Mouse (Mus musculus) kidney, adult 18-20 months (tissue): Measurements from ENCODE around the gene Spsb3.

Experiments
- DNase-seq: peaks from one replicate; pipeline ENCODE4 v3.0.0; 2021

Gene Spsb3

DNA sequence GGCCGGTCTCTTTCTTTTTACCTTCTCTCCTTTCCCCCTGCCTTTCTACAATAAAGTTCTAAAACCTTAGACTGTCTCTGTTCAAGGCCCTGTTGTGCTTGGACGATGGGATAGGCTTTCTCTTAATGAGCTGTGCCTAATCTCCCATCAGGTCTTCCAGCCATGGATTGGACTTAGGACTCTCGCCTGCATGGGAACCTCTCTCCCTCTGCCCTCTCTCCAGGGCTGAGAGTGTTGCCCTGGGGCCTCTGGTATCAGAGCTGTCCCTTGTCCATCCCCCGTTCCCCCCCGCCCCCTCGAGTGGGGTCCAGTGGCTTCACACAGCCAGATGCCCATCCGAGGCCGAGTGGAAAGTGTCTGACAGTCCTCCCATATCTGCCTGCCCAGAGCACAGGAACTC, 11.5 kb upstream of the Spsb3 start:
- no peak for DNase-seq

DNA sequence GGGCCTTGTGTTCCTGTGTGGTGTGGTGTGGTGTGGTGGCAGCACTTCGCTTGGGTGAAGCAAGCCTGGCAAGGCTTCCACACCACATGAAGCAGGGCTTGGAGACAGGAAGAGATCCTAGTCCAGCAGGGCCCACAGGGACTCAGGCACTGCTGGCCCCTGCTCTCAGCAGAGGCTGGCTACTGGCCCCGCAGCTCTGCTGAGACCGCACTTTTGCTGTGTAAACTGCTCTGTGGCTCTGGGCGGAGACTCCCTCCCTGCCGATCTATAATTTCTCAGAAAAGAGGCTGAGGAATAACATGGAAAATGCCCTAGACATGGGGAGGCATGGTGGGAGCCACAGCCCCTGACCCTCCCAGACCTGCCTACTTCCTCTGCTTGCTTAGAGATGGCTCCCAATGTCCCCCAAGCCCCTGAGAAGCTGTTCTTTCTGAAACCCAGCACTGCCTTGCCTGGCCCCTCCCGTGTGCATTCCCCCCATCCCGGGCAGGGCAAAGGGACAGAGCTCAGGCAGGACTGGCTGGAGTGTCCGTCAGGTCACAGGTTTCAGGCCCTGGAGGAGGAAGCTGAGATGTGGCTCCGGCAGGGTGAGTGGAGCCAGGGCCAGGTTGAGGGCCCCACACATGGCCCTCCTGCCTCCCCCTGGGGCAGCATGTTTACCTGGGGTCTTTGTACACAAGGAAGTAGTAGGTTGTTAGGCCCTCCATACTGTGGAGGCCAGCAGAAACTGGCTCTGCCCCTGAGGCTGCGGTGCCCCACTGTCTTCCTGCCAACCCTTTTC, 8.9 kb upstream of the Spsb3 start:
- DNase-seq: peak; percentile 78

DNA sequence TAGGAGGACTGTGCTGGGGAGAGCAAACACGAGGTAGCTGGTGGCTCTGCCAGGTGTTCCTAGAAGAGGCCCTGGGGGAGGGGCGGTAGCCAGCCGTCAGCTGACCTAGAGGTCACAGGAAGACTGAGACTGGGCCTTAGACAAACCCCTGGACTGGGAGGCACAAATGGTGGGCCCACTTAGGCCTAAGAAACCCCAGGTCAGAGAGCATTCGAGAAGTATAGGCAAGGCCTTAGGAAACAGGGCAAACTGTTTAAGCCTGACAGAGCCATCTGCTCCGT, 8.4 kb upstream of the Spsb3 start:
- peak; percentile 89 for DNase-seq

DNA sequence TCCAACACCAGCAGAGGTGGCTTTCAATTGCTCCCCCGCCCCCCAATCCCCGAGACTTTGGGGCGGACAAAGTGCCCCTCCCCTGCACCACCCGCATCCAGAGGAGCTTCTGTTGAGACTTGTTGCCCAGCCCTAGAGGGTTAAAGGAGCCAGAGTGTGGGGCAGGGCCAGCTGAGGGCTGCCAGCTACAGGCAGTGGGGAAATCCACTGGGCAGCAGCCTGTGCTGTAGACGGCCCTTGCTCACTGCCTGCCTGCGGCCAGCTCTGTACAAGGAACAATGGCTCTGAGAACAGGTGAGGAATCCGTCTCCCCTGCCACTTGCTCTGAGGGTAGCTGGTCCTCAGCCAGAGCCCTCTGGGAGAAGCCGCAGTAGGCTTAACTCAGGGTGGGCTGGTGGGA, 7.9 kb upstream of the Spsb3 start:
- DNase-seq: peak; percentile 47

DNA sequence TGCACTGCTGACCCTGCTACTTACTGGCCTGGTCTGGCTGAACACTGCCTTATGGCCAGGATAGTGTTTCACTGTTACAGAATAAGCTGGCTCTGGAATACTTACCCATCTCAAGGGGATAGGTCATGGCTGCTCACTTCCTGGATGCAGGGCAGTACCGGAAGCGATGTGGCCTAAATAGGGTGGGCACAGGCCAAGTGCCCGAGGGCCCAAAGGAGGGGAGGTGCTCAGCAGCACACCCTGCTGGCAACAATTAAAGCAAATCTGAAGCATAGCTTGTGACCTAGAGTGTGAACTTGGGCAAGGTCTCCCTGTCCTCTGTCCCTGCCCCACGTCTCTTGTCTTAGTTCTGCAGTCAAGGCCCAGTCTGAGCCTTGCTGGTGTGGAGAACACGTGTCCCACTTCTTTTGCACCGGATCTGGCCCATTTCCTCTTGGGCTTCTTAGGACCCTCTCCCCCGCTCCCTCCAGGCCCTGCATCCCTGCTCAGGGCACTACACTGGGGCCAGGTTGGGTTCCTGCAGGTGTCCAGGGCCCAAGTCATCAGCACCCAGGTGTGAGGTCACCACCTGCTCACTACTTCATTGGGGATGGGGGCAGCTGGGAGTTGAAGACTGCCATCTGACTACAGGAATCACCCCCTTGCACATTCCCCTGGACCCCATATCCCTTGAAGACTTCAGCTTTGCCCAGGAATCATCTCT, 4.6 kb upstream of the Spsb3 start:
- peak; percentile 68 for DNase-seq

DNA sequence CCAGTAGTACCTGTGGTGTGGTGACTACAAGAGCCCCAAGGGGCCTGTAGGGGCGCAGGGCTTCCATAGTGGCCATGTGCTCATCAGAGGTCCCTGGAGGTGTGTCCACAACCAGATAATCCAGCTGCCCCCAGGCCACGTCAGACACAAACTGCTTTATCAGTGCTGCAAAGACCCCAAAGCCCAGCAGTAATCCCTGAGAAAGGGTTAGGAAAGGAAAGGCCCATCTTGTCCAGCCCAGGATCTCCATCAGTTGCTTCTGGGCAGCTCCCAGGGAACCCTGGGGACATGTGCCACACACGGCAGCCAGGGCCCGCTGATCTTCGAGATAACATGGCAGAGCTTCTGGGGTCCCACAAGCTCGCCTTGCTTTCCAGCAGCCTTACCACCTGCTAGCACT, 2.1 kb upstream of the Spsb3 start:
- DNase-seq: no peak

DNA sequence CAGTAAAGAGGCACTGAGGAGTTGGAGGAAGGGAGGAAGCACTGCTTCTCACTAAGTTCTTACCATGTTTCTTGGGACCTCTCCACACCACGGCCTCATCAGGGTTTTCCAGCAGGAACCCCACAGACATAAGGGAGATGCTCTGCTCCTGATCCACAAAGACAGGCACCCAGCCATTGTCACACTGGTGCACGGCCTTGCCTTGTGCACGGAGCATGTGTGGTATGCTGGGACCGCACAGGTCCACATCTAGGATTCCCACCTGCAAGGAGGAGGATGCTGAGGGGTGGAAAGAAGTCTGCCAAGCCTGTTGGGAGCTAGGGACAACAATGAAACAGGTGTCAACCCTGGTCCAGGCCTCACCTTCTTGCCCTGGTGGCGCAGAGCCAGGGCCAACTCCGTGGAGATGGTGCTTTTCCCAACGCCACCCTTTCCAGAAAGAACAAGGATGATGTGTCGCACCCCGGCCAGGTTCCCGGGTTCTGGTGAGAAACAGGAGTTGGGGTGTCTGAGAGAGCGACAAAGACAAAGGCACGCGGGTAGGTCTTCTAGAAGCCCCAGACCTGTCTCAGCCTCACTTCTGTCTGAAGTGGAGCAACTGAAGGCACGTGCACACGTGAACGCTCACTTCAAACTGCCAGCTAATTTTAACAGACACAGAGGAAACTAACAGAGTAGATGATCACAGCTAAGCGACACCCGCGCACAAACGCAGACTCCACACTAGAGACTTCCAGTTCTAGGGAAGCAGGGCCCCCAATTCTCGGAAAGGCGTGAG, 898 bp upstream of the Spsb3 start:
- no peak for DNase-seq

DNA sequence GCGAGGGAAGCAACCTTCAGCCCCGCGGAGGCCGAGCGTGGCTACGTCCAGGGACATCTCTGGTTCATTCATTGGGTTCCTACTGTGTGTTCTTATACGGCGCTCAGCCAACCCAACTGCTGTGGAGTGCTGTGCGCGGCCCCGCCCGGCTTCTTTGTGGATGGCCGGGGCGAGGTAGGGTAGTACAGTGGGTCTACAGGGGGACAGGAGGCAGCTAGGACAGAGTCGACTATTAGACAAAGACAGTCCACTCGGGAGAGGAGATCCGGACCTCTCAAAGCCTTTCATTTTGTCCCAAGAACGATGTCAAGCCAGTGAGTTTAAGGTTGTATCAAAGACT, 459 bp downstream of the Spsb3 start:
- DNase-seq: no peak

DNA sequence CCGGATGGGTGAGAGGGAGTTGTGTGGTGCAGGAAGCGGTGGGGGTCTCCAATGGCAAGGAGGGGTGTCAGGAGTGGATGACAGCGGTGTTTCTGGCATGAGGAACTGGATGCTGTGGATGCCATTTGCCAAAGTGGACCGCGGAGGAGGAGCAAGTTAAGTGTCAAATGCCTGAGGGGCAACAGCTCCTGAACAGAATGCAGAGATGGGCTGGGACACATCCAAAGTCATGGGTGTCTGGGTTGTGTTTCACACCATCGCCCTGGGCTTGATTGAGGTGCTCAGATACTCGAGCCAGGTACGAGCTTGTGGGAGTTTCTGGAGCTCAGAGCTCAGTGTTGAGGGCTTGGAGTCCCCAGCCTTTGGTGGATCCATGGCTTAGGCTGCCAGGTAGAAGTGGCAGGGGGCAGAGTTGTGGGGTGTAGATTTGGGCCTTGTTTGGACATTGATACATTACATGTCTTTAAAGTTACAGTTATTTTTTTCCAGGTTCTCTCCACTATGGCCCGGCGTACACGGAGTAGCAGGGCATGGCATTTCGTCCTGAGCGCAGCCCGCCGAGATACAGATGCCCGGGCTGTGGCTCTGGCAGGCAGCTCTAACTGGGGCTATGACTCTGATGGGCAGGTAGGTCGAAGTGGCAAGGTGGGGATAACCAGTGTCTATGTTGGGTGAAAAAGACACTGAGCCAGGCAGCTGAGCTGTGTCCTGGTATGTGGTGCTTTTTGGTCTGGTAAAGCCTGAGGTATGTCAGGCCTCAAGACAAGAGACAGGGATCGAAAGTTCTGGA, 1.0 kb downstream of the Spsb3 start:
- no peak for DNase-seq

DNA sequence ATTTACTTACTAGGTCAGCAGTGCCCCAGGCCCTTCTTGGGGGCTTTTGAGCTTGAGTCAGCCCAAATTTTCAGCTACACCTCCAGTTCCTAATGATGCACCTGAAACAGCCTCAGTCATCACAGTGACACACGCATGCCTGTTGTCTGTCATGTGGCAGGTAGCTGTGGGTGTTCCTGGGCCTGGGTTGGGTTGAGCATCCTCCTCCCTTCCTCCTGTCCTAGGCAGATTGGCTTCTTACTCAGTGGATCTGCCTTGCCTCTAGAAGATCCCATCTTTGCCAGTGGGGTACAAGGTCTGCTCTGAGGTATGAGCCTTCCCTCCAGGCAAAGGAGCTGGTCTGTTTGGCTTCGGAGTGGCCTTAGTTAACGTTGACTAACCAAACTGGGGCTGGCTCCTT, 2.4 kb downstream of the Spsb3 start:
- DNase-seq: no peak

DNA sequence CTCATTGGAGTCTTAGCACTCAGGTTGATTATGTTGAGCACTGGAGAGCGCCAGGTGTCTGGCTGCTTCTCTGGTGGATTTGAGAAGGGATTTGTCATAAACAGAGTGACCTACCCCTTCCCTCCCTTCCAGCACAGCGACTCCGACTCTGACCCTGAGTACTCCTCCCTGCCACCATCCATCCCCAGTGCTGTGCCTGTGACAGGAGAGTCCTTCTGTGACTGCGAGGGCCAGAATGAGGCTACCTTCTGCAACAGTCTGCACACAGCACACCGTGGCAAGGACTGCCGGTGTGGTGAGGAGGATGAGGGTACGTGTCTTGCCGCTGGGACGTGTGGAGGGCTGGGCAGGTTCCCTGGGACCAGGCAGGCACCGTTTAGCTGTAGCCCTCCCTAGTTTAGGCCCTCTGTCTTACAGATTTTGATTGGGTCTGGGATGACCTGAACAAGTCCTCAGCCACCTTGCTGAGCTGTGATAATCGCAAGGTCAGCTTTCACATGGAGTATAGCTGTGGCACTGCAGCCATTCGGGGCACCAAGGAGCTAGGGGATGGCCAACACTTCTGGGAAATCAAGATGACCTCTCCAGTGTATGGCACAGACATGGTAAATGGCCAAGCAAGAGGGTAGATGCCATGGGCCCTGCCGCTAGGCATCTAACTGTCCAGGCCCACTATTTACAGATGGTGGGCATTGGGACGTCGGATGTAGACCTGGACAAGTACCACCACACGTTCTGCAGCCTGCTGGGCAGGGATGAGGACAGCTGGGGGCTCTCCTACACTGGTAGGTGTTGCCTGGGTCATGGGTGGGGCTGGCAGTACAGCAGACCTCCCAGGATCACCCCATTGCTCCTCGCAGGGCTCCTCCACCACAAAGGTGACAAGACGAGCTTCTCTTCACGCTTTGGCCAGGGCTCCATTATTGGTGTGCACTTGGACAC, 4.0 kb downstream of the Spsb3 start:
- no peak for DNase-seq

DNA sequence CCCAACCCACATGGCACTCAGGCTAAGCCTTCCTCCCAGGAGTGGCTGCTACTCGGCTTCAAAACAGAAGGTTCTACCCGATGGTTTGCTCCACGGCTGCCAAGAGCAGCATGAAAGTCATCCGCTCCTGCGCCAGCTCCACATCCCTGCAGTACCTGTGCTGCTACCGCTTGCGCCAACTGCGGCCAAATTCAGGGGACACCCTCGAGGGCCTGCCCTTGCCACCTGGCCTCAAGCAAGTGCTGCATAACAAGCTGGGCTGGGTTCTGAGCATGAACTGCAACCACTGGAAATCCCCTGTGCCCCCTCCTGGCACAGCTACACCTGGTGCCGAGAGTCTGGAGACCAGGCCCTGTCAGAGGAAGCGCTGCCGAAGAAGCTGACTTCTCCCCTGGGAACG, 4.9 kb downstream of the Spsb3 start:
- DNase-seq: no peak

DNA sequence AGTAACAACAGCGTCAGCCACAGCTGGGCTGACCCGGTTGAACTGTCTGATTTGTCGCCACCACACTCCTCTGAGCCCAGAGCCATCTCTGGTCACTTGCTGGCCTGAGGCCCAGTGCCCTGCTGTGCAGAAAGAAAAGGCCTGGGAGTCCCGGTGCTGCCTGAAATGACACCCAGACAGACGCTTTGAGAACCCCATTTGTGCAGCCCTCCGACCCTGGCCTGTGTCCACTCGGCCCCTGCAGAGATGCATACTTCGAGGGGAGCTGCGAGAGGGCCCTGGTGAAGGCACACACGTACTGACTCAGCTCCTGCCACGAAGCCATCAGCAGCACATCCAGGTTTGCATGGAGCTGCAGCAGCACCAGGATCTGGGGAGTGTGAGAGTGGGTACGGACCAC, 6.3 kb downstream of the Spsb3 start:
- DNase-seq: no peak

DNA sequence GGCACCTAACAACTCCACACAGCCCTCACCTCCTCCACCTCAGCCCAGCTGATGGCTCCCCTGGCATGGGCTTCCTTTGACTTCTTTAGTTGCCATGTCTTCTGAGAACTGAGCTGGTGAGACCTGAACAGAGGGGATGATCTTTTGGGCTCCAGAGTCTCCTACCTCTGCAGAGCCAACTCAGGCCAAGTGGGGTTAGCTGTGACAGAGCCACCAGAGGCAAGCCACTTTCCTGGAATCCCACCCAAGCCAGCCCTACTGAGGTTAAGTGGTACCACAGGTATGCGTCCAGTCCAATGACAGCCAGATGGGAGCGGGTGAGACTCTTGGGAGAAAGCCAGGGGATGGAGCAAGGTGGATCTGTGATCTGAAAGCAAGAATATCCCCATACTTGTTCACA, 6.8 kb downstream of the Spsb3 start:
- DNase-seq: no peak

DNA sequence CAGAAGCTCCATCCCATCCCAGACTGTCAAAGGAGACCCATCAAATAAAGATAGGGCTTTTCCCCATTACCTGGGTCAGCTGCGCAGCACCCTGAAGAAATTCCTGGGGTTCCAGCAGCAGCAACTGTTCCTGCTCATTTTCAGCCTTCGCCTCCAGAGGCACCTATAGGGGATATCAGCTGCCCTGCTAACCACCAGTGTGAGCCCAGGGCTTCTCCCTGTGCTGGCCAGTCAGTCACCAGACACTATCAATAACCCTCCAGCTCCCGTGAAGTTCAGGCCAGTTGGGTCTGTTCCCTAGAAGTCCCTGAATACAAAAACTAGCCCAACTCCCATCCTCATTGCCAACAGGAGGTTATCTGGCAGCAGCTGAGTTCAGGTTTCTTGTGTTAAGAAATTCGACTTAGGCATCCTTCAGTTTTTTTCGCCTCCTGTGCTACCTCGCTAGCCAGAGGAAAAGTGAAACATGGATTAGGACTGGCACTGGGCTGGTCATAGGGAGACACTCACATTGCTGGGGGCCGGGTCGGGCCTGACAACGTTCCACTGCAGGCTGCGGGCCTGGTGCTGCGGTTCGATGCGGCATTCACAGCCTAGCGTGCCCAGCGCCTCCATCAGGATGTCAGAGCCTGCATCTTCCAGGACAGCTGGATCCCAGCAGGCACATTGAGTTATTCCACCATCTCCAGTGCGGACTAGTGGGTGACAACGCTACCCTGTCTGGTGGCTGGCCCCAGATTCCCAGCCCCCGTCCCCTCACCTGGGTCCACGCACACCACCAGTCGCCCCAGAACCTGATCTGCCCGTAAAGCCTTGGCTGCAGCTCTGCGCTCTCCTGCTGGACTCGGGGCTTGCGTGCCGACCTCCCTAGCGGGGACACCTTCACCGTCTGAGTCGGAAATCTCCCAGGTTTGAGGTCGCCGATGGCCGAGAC, 7.9 kb downstream of the Spsb3 start:
- DNase-seq: no peak

DNA sequence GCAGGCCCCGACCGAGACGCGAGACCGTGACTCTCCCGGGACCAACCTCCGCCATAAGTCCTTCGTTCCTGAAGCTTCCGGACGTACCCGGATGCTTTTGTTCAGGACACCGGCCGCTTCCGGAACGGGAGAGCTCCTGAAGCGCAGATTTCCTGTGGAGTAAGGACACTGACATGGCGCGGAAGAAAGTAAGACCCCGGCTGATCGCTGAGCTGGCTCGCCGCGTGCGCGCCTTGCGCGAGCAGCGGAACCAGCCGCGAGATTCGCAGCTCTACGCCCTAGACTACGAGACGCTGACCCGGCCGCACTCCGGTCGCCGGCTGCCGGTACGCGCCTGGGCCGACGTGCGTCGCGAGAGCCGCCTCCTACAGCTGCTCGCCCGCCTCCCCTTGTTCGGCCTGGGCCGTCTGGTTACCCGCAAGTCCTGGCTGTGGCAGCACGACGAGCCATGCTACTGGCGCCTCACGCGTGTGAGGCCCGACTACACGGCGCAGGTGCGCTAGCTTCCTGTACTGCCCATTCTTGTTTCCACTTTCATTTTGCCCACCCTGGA, 8.6 kb downstream of the Spsb3 start, which contains the start of the genes Eme2 and Mrps34:
Gene Eme2 (minus strand): TSS at position 93 of the 553 bp plus-strand sequence.
Gene Mrps34 (plus strand): TSS at position 122 of the 553 bp plus-strand sequence.
- peak; percentile 87 for DNase-seq

DNA sequence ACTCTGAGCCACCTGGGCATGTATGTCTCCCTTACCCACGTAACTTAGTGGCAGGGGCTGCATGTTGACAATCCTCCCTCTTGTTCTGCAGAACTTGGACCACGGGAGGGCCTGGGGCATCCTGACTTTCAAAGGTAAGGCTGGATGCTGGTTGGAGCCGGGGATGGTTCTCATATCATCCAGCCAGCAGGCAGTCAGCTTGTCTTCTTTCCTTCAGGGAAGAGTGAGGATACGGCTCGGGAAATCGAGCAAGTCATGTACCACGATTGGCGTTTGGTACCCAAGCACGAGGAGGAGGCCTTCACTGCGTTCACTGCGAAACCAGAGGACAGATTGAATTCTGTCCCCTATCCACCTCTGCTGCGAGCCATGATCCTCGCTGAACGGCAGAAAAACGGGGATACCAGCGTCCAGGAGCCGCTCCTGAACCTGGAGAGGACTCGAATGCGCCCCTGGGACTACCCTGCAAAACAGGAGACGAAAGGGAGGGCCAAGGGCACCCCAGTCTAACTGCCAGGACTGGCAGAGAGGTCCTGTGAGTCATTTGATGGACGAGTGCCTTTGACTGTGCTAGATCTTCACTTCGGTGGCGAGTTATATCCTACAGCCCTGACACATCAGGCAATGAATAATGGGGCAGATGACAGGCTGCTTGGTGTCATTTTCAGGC, 9.3 kb downstream of the Spsb3 start:
- no peak for DNase-seq

DNA sequence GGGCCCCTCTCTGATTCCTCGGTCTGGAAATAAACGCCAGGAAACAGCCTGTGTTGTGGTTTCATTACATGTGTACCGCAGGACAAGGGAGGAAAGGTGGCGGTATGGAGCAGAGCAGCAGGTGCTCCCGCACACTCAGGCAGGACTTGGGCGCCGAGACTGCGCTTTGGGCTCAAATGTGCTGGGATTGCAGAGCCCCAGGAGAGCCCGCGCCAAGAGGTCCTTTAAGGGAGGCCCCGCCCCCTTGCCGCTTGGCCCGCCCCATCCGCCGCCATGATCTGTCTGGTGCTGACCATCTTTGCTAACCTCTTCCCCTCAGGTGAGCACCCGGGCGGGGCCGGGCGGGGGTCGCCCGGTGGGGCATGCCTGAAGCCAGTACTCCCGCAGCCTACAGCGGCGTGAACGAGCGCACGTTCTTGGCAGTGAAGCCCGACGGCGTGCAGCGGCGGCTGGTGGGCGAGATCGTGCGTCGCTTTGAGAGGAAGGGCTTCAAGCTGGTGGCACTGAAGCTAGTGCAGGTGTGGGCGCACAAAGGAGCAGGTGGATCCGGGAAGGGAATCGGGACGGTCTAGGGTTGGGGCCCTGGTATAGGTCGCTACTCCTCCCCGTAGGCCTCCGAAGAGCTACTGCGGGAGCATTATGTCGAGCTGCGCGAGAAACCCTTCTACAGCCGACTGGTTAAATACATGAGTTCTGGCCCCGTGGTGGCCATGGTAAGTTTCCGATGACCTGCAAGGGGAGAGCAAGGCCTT, 10.0 kb downstream of the Spsb3 start, which contains the start of gene Nme3:
Gene Nme3 (plus strand): TSS at position 260 of the 752 bp plus-strand sequence.
- peak; percentile 84 for DNase-seq

DNA sequence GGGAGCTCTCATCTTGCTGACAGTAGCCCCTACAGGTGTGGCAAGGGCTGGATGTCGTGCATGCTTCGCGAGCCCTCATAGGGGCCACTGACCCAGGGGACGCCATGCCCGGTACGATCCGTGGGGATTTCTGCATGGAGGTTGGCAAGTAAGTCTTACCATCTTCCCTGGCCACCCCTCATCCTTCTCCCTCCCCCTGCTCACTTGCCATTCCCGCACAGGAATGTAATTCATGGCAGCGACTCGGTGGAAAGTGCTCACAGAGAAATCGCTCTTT, 10.5 kb downstream of the Spsb3 start:
- no peak for DNase-seq
